Mouse (Mus musculus) heart, postnatal 0 days (tissue): ENCODE measurements around the gene Plekha1. TPM values are rescaled to one million over a fixed set of nuclear protein-coding genes. Genes with fewer than 3 reads are reported as not detected.

ENCODE experiments used
- ATAC-seq: fragments of 200-750 bp; cut with Nextera tagmentation; 2 replicates; pipeline ENCODE4 v1.8.0; 2017; ENCODE audit warnings: low read depth, moderate number of reproducible peaks, moderate library complexity; ENCODE audit not compliant: insufficient read depth
- DNase-seq: peaks from one replicate; pipeline ENCODE4 v3.0.0-alpha.2; 2016; ENCODE audit warnings: low spot score
- H3K27ac ChIP-seq: fragments of 300-500 bp; sonication (generic); 2 replicates; pipeline ENCODE4 v1.5.1; 2014; ENCODE audit warnings: low read depth, mild to moderate bottlenecking
- H3K27me3 ChIP-seq: fragments of 300-500 bp; sonication (generic); 2 replicates; pipeline ENCODE4 v1.6.1; 2014; ENCODE audit warnings: low read length, mixed read lengths; ENCODE audit not compliant: control insufficient read depth, insufficient read depth
- H3K36me3 ChIP-seq: fragments of 300-500 bp; sonication (generic); replicated peaks from 2 replicates; pipeline ENCODE4 v1.6.1; 2014; ENCODE audit warnings: low read length, mixed read lengths; ENCODE audit not compliant: control insufficient read depth, insufficient read depth
- H3K4me1 ChIP-seq: fragments of 300-500 bp; sonication (generic); 2 replicates; pipeline ENCODE4 v1.6.1; 2014; ENCODE audit warnings: antibody characterized with exemption; ENCODE audit not compliant: control insufficient read depth, insufficient read depth
- H3K4me2 ChIP-seq: fragments of 300-500 bp; sonication (generic); 2 replicates; pipeline ENCODE4 v1.6.1; 2014; ENCODE audit warnings: low read depth, mild to moderate bottlenecking, low read length, moderate library complexity
- H3K4me3 ChIP-seq: fragments of 300-500 bp; sonication (generic); 2 replicates; pipeline ENCODE4 v1.5.1; 2014; ENCODE audit warnings: low read depth, low read length
- H3K9ac ChIP-seq: fragments of 300-500 bp; sonication (generic); replicated peaks from 2 replicates; pipeline ENCODE4 v1.6.1; 2014; ENCODE audit warnings: low read depth, low read length, mixed read lengths
- H3K9me3 ChIP-seq: fragments of 300-500 bp; sonication (generic); replicated peaks from 2 replicates; pipeline ENCODE4 v1.6.1; 2016; ENCODE audit warnings: low read length; ENCODE audit not compliant: control insufficient read depth
- CTCF ChIP-seq: IDR thresholded peaks from 2 replicates; pipeline ENCODE4 v1.5.1; 2016; ENCODE audit warnings: antibody characterized with exemption, control low read depth, low read depth
- EP300 ChIP-seq: IDR thresholded peaks from 2 replicates; pipeline ENCODE4 v1.6.1; 2016; ENCODE audit warnings: antibody characterized with exemption, low read depth
- WGBS: fragments of 180-500 bp; shearing (Covaris S2); extraction: QIAGEN DNeasy Blood & Tissue Kit; methylation state at CpG from one replicate; pipeline ENCODE4 v1.1.7; 2014; 5-methylcytosine and 5-hydroxymethylcytosine counted together
- polyA plus RNA-seq: library from polyadenylated mRNA; unstranded; fragments of >200 nt; fragmentation: Nextera tagmentation; extraction: Ambion mirVana; gene quantifications from 2 replicates; pipeline ENCODE4 v1.2.1, GENCODE M21; 2015
- total RNA-seq: library from RNA; depleted of rRNA; stranded (reverse); fragments of >200 nt; gene quantifications from 2 replicates; pipeline ENCODE4 v1.2.3, GENCODE M21; 2014; ENCODE audit warnings: low replicate concordance; rRNA removed

Plekha1 gene
- total RNA-seq = 60.5 and 67.5 TPM in 2 replicates
- polyA plus RNA-seq = 38.0 and 43.6 TPM in 2 replicates

DNA sequence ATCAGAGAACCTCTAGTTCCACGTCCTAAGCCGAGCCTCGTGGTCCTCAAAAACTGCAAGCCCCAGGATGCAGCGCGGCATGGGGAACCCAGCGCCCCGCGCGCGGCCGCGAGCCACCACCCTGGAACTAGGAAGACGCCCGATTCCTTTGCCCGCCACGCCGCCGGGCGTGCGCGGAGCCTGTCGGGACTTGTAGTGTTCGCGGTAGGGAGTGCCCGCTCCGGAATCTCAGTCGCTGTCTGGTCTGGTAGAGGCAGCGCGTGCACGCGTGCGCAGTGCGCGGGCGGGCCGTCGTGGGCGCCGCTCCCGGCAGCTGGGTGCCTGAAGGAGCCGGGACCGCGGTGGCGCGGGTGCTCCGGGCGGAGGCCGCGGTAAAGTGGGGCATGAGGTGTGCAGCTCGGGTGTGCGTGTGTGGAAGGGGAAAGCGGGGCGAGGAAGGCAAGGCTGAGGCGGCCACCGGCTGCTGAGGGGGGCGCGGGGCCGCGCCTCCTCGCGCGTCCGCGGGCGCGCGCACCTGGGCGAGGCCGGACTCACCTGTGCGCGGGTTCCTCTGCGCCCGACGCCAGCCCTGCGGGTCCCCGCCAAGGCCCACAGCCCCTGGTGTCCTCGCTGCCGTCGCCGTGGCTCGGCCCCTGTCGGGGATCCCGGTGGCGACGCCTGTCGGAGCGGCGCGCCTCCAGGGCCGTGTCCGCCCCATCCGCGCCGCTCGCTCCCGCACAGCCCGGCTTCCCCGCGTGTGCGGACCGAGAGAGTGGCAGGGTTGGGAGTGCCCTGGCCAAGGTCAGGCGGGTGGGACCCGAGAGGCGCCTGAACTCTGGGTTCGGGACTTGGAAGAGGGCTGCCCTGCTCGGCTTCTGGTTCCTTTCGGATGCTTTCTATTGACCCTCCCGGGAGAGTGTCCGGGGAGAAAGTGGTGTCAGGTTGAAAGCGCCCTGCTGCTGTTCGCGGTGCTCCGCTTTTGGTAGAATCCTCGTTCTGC is at the start of gene Plekha1:
TSS of gene Plekha1 (plus strand) at position 144 of the 979 bp plus-strand sequence.
- peak within 1 kb of the TSS; percentile 91 for H3K27ac ChIP-seq
- peak; percentile 97 for DNase-seq
- no peaks in the 10 kb centered on the region for H3K9me3 ChIP-seq
- peak within 1 kb of the TSS; percentile 77 for H3K4me2 ChIP-seq
- H3K36me3 ChIP-seq = no peaks in the 10 kb centered on the region
- peaks cover 12% of the 10 kb centered on the region; the same call in 1 of the 2 replicates for H3K4me1 ChIP-seq
- peak; percentile 57; the same call in 1 of the 2 replicates for TF ChIP-seq EP300
- TF ChIP-seq CTCF = no peak
- peak within 1 kb of the TSS; percentile 95 for H3K9ac ChIP-seq
- H3K4me3 ChIP-seq = peak within 1 kb of the TSS; percentile 96
- ATAC-seq = peak; percentile 99
- under 1% methylated on average over 89 of the region's 114 CpGs for WGBS
- no peaks in the 10 kb centered on the region for H3K27me3 ChIP-seq

DNA sequence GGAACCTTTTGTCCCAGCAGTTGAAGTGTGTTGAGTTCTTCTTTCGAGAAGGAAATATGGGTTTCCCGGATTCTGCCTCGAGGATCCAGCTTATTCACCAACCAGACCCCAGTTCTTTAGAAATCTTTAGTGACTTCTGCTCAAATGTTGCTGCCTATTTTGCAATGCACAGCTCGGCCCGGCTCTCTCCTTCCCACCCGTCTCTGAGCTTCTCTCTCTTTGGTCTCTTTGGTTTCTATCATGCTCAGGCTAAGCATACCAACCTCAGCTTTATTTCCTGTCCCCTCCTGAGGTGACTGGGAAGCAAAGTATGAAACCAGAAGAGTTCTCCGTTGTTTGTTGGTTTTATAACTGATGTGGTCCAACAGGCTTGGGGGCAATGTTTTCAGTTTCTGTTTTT is 49.3 kb upstream of the Plekha1 start:
- ATAC-seq (no peak), DNase-seq (no peak)
- no peak overlapping the region for H3K27ac ChIP-seq
- no peak overlapping the region for H3K9ac ChIP-seq
- H3K4me3 ChIP-seq = no peak overlapping the region
- H3K36me3 ChIP-seq = no peaks in the 10 kb centered on the region
- peaks cover 12% of the 10 kb centered on the region for H3K4me1 ChIP-seq
- WGBS = 78% methylated on average over 7 of the region's 7 CpGs
- TF ChIP-seq EP300 (no peak), CTCF (no peak)
- H3K27me3 ChIP-seq = no peaks in the 10 kb centered on the region
- H3K4me2 ChIP-seq = no peak overlapping the region
- H3K9me3 ChIP-seq = no peaks in the 10 kb centered on the region

DNA sequence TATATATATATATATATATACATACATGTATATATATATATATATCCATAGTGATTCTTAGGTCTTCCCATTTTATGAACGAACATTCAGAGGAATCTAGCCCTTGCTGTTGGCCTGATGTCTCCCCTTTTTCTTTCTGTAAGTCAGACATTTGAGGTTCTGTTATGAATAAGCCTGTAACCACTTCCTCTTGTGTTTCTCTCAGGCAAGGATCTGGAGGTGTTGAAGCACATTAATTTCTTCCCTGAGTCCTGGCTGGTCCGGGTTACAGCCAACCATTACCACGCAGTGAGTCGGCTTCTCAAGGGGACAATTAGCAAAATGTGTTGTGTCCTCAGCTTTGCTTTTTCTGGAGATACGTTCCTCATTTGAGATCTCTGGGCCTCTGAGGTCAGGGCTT is 46.7 kb upstream of the Plekha1 start:
- Histone ChIP-seq H3K9ac (no peak overlapping the region), H3K4me1 (peaks cover 13% of the 10 kb centered on the region), H3K4me2 (no peak overlapping the region), H3K36me3 (no peaks in the 10 kb centered on the region), H3K27ac (no peak overlapping the region), H3K27me3 (no peaks in the 10 kb centered on the region), H3K4me3 (no peak overlapping the region), H3K9me3 (no peaks in the 10 kb centered on the region)
- ATAC-seq (no peak), DNase-seq (no peak)
- WGBS = 48% methylated on average over 5 of the region's 5 CpGs
- TF ChIP-seq CTCF (no peak), EP300 (no peak)

DNA sequence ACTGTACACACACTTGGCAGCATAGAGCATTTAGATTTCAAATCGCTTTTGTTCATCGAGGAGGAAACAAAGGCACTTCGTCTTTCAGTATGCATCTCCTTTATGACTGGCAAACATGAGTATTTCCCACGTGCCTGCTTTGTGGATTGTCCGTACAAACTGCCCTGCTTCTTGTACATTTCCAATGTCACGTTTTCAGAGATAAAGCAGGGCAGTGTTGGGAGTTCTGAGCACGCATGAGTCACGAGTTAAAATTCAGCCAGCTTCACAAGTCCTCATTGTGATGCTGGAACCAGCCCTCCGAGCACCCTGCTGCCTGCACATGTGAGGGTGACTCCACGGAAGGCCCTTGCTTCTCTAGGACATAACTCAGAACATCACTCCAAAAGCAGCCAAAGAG is 45.9 kb upstream of the Plekha1 start:
- Histone ChIP-seq H3K36me3 (no peaks in the 10 kb centered on the region), H3K4me3 (no peak overlapping the region), H3K9ac (no peak overlapping the region), H3K9me3 (no peaks in the 10 kb centered on the region), H3K27me3 (no peaks in the 10 kb centered on the region), H3K4me2 (no peak overlapping the region), H3K27ac (no peak overlapping the region), H3K4me1 (peaks cover 21% of the 10 kb centered on the region)
- 31% methylated on average over 10 of the region's 10 CpGs for WGBS
- TF ChIP-seq CTCF = no peak
- TF ChIP-seq EP300 = no peak
- peak; percentile 24 for DNase-seq
- no peak for ATAC-seq

DNA sequence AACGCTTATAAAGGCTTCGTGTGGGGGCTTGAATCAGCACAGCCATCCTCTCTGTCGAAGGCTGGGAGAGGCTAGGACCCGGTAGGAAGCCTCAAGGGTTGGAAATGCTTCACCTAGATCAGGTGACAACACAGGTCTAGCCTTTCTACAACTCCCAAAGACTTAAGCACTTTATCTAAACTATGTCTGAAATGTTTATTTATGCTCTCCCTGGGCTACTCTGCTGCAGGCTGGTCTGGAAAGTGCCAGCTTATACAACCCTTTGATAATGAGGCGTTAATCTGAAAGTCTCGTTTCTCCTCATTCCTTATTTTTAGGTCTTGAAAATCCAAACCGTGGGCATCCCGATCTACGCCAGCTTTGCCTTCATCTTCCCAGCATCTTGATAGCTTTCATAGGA is 41.6 kb upstream of the Plekha1 start:
- H3K27me3 ChIP-seq = no peaks in the 10 kb centered on the region
- H3K9ac ChIP-seq = no peak overlapping the region
- no peak for ATAC-seq
- H3K36me3 ChIP-seq = no peaks in the 10 kb centered on the region
- no peaks in the 10 kb centered on the region for H3K9me3 ChIP-seq
- 28% methylated on average over 9 of the region's 9 CpGs for WGBS
- TF ChIP-seq EP300 (no peak), CTCF (no peak)
- peak; percentile 33 for DNase-seq
- H3K27ac ChIP-seq = no peak overlapping the region
- no peak overlapping the region for H3K4me2 ChIP-seq
- peaks cover 20% of the 10 kb centered on the region for H3K4me1 ChIP-seq
- no peak overlapping the region for H3K4me3 ChIP-seq
